Mouse (Mus musculus) lung, postnatal 0 days (tissue): ENCODE data around the gene Cmss1. TPM values are rescaled to one million over a fixed set of nuclear protein-coding genes. Genes with fewer than 3 reads are reported as not detected.
A peak's percentile ranks its signal among the peaks of the same experiment; 100 is the strongest.

Experiments used
- ATAC-seq: fragments of 200-750 bp; cut with Nextera tagmentation; 2 replicates; pipeline ENCODE4 v1.8.0; 2017; ENCODE audit warnings: moderate library complexity
- DNase-seq: peaks from one replicate; pipeline ENCODE4 v3.0.0-alpha.2; 2016; ENCODE audit warnings: low spot score
- H3K27ac ChIP-seq: fragments of 300-500 bp; sonication (generic); 2 replicates; pipeline ENCODE4 v1.5.1; 2014; ENCODE audit warnings: antibody characterized with exemption, mild to moderate bottlenecking, low read length, mixed read lengths
- H3K27me3 ChIP-seq: fragments of 300-500 bp; sonication (generic); replicated peaks from 2 replicates; pipeline ENCODE4 v1.6.1; 2014; ENCODE audit warnings: low read length, mixed read lengths; ENCODE audit not compliant: insufficient read depth
- H3K36me3 ChIP-seq: fragments of 300-500 bp; sonication (generic); 2 replicates; pipeline ENCODE4 v1.6.1; 2014; ENCODE audit warnings: low read length, mixed read lengths; ENCODE audit not compliant: insufficient read depth
- H3K4me1 ChIP-seq: fragments of 300-500 bp; sonication (generic); 2 replicates; pipeline ENCODE4 v1.6.1; 2014; ENCODE audit warnings: antibody characterized with exemption, low read depth, low read length, mixed read lengths; ENCODE audit not compliant: insufficient read depth
- H3K4me2 ChIP-seq: fragments of 300-500 bp; sonication (generic); replicated peaks from 2 replicates; pipeline ENCODE4 v1.6.1; 2014; ENCODE audit warnings: low read depth, mild to moderate bottlenecking, low read length, moderate library complexity, mixed read lengths
- H3K4me3 ChIP-seq: fragments of 300-500 bp; sonication (generic); 2 replicates; pipeline ENCODE4 v1.5.1; 2014; ENCODE audit warnings: low read depth, low read length
- H3K9ac ChIP-seq: fragments of 300-500 bp; sonication (generic); replicated peaks from 2 replicates; pipeline ENCODE4 v1.6.1; 2014; ENCODE audit warnings: low read depth, mild to moderate bottlenecking
- H3K9me3 ChIP-seq: fragments of 300-500 bp; sonication (generic); 2 replicates; pipeline ENCODE4 v1.6.1; 2016; ENCODE audit warnings: low read length, mixed read lengths
- CTCF ChIP-seq: IDR thresholded peaks from 2 replicates; pipeline ENCODE4 v1.5.1; 2016; ENCODE audit warnings: antibody characterized with exemption, mild to moderate bottlenecking
- EP300 ChIP-seq: IDR thresholded peaks from 2 replicates; pipeline ENCODE4 v1.6.1; 2016; ENCODE audit warnings: antibody characterized with exemption, mild to moderate bottlenecking, control low read depth
- WGBS: fragments of 180-500 bp; shearing (Covaris S2); extraction: QIAGEN DNeasy Blood & Tissue Kit; methylation state at CpG from one replicate; pipeline ENCODE4 v1.1.7; 2014; 5-methylcytosine and 5-hydroxymethylcytosine counted together
- polyA plus RNA-seq: library from polyadenylated mRNA; unstranded; fragments of >200 nt; fragmentation: Nextera tagmentation; extraction: Ambion mirVana; gene quantifications from 2 replicates; pipeline ENCODE4 v1.2.1, GENCODE M21; 2015

Cmss1 gene
- polyA plus RNA-seq, 1 experiment from 2014 or later, result 23.1 TPM

DNA sequence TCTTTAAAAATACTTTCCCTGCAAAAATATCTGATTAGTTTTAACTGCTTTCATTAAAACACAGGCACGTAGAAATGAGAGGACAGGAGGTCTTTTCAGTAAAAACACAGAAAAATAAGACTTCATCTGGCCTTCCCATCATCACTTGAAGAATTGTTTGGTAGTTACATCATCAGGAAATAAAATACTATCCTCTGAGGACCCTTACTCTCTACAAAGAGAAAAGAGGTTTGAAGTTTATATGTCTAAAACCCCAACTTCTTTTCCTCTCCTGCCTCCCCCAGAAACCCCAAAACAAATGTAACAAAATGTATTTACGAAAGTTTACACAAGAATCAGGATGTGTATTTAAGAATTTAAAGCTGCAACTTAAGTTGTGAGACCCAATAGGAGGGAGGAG lies 58.1 kb downstream of the Cmss1 start:
- Histone ChIP-seq H3K4me1 (peaks cover 10% of the 10 kb centered on the region; the same call in 1 of the 2 replicates), H3K4me3 (peak overlapping the region; percentile 64), H3K9ac (peak overlapping the region; percentile 84), H3K9me3 (no peaks in the 10 kb centered on the region), H3K4me2 (peak overlapping the region; percentile 77), H3K27me3 (no peaks in the 10 kb centered on the region), H3K36me3 (no peaks in the 10 kb centered on the region), H3K27ac (peak overlapping the region; percentile 76)
- 47% methylated on average over 2 of the region's 2 CpGs for WGBS
- DNase-seq (no peak), ATAC-seq (no peak)
- TF ChIP-seq EP300 (peak; percentile 30; the same call in 1 of the 2 replicates), CTCF (no peak)

DNA sequence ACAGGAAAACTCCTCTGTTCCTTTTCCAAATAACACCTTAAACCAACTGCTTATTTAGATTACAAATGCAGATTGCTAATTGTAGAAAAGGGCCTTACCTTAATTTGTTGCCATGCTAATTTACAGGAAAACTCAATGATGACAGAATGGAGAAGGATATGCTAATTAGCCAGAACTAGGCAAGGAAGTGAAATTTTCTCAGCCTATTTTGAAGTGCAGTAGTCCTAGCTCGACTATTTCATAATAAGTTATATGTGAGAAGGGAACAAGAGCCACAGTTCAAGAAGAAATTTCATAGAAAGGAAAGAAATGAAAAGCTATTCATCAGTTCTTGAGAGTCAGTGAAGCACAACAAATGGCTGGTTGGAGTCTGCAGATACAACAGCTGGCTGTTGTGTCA lies 60.3 kb downstream of the Cmss1 start:
- TF ChIP-seq CTCF (no peak), EP300 (no peak)
- no peaks in the 10 kb centered on the region for H3K27me3 ChIP-seq
- peaks cover 4% of the 10 kb centered on the region; the same call in 1 of the 2 replicates for H3K4me1 ChIP-seq
- peak; percentile 30 for DNase-seq
- 39% methylated on average over 1 of the region's 1 CpGs for whole genome bisulfite sequencing
- H3K27ac ChIP-seq, result no peak overlapping the region
- H3K9ac ChIP-seq, result no peak overlapping the region
- H3K4me2 ChIP-seq, result no peak overlapping the region
- H3K9me3 ChIP-seq, result no peaks in the 10 kb centered on the region
- no peak for ATAC-seq
- H3K4me3 ChIP-seq, result no peak overlapping the region
- no peaks in the 10 kb centered on the region for H3K36me3 ChIP-seq

GRCm38 (mm10) chr16:57544441-57544840 lies 62.2 kb downstream of the Cmss1 start:
- H3K36me3 ChIP-seq, result no peaks in the 10 kb centered on the region
- DNase-seq, result peak; percentile 71
- no peaks in the 10 kb centered on the region for H3K9me3 ChIP-seq
- H3K27me3 ChIP-seq, result no peaks in the 10 kb centered on the region
- peak; percentile 40 for ATAC-seq
- no peak overlapping the region for H3K4me3 ChIP-seq
- WGBS, result 45% methylated on average over 8 of the region's 8 CpGs
- no peak overlapping the region for H3K9ac ChIP-seq
- H3K4me2 ChIP-seq, result no peak overlapping the region
- peaks cover 4% of the 10 kb centered on the region; the same call in 1 of the 2 replicates for H3K4me1 ChIP-seq
- no peak for TF ChIP-seq CTCF
- peak; percentile 88 for TF ChIP-seq EP300
- H3K27ac ChIP-seq, result 0 out of 2 replicates have a peak overlapping the region, but pooled peaks have one; percentile 3

DNA sequence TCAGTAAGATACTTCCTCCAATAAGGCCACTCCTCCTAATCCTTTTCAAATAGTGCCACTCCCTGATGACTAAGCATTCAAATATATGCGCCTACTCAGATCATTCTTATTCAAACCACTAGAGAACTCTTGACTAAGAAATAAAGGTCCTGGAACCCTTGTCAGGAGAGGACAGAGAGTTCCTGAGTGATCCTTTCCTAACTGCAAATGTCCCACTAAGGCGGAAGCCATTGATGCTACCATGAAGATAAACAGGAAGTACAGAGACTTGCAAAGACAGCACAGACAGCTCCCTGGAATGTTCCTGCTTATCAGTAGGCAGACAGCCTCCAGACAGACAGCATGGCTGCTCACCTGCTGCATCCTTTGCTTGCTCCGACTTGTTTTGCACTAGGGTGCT lies 63.4 kb downstream of the Cmss1 start:
- no peaks in the 10 kb centered on the region for H3K4me1 ChIP-seq
- no peaks in the 10 kb centered on the region for H3K36me3 ChIP-seq
- H3K27me3 ChIP-seq, result no peaks in the 10 kb centered on the region
- H3K27ac ChIP-seq, result no peak overlapping the region
- H3K9me3 ChIP-seq, result no peaks in the 10 kb centered on the region
- DNase-seq (peak; percentile 44), ATAC-seq (peak; percentile 63)
- WGBS, result 72% methylated on average over 3 of the region's 3 CpGs
- H3K4me2 ChIP-seq, result no peak overlapping the region
- no peak overlapping the region for H3K9ac ChIP-seq
- no peak overlapping the region for H3K4me3 ChIP-seq
- TF ChIP-seq EP300 (peak; percentile 94), CTCF (no peak)

DNA sequence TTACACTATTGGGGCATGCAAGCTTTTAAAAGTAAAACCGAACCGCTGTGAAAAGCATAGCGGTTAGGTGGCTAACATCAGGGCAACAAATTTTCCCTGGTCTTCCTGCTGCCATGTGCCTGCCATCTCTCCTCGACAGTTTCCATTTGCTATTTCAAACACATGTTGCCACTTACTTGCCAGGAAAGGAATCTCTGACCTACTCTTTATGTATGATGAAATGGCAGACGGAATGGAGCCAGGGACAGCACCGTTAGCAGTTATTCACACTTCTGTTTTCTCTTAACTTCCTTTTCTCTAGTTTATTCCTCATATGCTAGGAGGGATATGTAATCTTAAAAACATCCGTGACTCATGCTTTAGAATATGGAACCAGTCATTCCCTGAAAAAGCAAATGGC lies 70.2 kb downstream of the Cmss1 start:
- Histone ChIP-seq H3K9ac (no peak overlapping the region), H3K4me1 (no peaks in the 10 kb centered on the region), H3K4me3 (no peak overlapping the region), H3K36me3 (no peaks in the 10 kb centered on the region), H3K27me3 (no peaks in the 10 kb centered on the region), H3K4me2 (no peak overlapping the region), H3K9me3 (no peaks in the 10 kb centered on the region), H3K27ac (no peak overlapping the region)
- 73% methylated on average over 7 of the region's 7 CpGs for WGBS
- no peak for TF ChIP-seq EP300
- TF ChIP-seq CTCF, result no peak
- peak; percentile 23; the same call in 1 of the 2 replicates for ATAC-seq
- peak; percentile 58 for DNase-seq

- no peak for ATAC-seq
- TF ChIP-seq EP300 (no peak), CTCF (no peak)
- Histone ChIP-seq H3K4me2 (no peak overlapping the region), H3K4me1 (no peaks in the 10 kb centered on the region), H3K9me3 (no peaks in the 10 kb centered on the region), H3K9ac (no peak overlapping the region), H3K27me3 (no peaks in the 10 kb centered on the region), H3K27ac (no peak overlapping the region), H3K36me3 (no peaks in the 10 kb centered on the region), H3K4me3 (no peak overlapping the region)
- DNase-seq, result no peak
- WGBS, result 48% methylated on average over 1 of the region's 1 CpGs
Measured at GRCm38 (mm10) chr16:57534811-57535210, 71.9 kb downstream of the Cmss1 start.

DNA sequence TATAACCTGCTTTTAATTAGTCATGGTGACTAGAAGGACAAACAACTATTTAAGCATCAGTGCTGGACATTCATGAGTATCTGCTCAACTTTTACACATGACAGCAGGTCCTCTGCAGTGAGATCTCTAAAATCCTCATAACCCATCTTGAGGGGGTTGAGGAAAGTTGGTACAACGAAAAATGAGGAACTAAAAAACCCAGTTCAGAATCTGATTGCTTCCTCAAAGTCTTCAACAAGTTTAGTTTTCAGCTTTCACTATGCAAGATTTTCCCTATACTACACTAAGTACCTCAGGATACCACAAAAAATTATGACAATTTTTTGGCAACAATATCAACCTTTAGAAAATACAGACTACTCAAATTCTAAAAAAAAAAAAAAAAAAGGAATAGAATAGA lies 72.3 kb downstream of the Cmss1 start:
- no peak overlapping the region for H3K9ac ChIP-seq
- no peaks in the 10 kb centered on the region for H3K27me3 ChIP-seq
- no peak overlapping the region for H3K27ac ChIP-seq
- H3K36me3 ChIP-seq, result no peaks in the 10 kb centered on the region
- DNase-seq (no peak), ATAC-seq (no peak)
- WGBS, result 59% methylated on average over 1 of the region's 1 CpGs
- H3K4me1 ChIP-seq, result no peaks in the 10 kb centered on the region
- TF ChIP-seq EP300 (no peak), CTCF (no peak)
- no peak overlapping the region for H3K4me3 ChIP-seq
- no peak overlapping the region for H3K4me2 ChIP-seq
- H3K9me3 ChIP-seq, result no peaks in the 10 kb centered on the region
